Mouse (Mus musculus) myocyte (in vitro differentiated cells): Measurements from ENCODE around the gene Rsph14.

ENCODE experiments used
- CEBPB ChIP-seq: IDR thresholded peaks from 2 replicates; pipeline ENCODE4 v1.6.1; 2011; ENCODE audit warnings: mild to moderate bottlenecking, moderate library complexity; ENCODE audit not compliant: poor library complexity, insufficient read depth, severe bottlenecking
- E2F4 ChIP-seq: IDR thresholded peaks from one replicate; pipeline ENCODE4 v1.6.1; 2011; ENCODE audit warnings: mild to moderate bottlenecking, control low read depth, moderate library complexity; ENCODE audit not compliant: insufficient read depth
- POLR2A ChIP-seq: IDR thresholded peaks from one replicate; pipeline ENCODE4 v1.6.1; 2011; ENCODE audit warnings: low read depth, mild to moderate bottlenecking, control low read depth, moderate library complexity; ENCODE audit not compliant: insufficient read length
- POLR2AphosphoS2 ChIP-seq: IDR thresholded peaks from one replicate; pipeline ENCODE4 v1.6.1; 2011; ENCODE audit warnings: low read depth, control low read depth; ENCODE audit not compliant: insufficient read length
- TCF12 ChIP-seq: IDR thresholded peaks from one replicate; pipeline ENCODE4 v1.6.1; 2011; ENCODE audit warnings: mild to moderate bottlenecking, control low read depth; ENCODE audit not compliant: poor library complexity, insufficient read depth, severe bottlenecking
- USF1 ChIP-seq: IDR thresholded peaks from one replicate; pipeline ENCODE4 v1.6.1; 2011; ENCODE audit warnings: low read depth, mild to moderate bottlenecking, control low read depth, moderate library complexity

GRCm38 (mm10) chr10:74921614-74922013 is 110.8 kb downstream of the Rsph14 start:
- TF ChIP-seq POLR2A (no peak), TCF12 (no peak), CEBPB (no peak), E2F4 (no peak), POLR2AphosphoS2 (no peak), USF1 (no peak)
